Mouse (Mus musculus) midbrain, embryonic 13.5 days (tissue): ENCODE data around the gene Gpr153. TPM values are rescaled to one million over a fixed set of nuclear protein-coding genes. Genes with fewer than 3 reads are reported as not detected.
"Not testable (repeated sequence)": the region's sequence is repeated elsewhere in the genome, so short reads cannot be mapped to it uniquely, and the experiment has no call there.

Source experiments
- ATAC-seq: fragments of 200-750 bp; cut with Nextera tagmentation; 2 replicates; pipeline ENCODE4 v1.8.0; 2017; ENCODE audit warnings: mild to moderate bottlenecking, moderate TSS enrichment, moderate library complexity
- H3K27ac ChIP-seq: fragments of 300-500 bp; sonication (generic); 2 replicates; pipeline ENCODE4 v1.5.1; 2015; ENCODE audit warnings: inconsistent platforms, mild to moderate bottlenecking, moderate library complexity
- H3K27me3 ChIP-seq: fragments of 300-500 bp; sonication (generic); 2 replicates; pipeline ENCODE4 v1.6.1; 2015; ENCODE audit warnings: mild to moderate bottlenecking, inconsistent platforms
- H3K36me3 ChIP-seq: fragments of 300-500 bp; sonication (generic); 2 replicates; pipeline ENCODE4 v1.6.1; 2015; ENCODE audit warnings: mild to moderate bottlenecking, inconsistent platforms
- H3K4me1 ChIP-seq: fragments of 300-500 bp; sonication (generic); replicated peaks from 2 replicates; pipeline ENCODE4 v1.6.1; 2015; ENCODE audit warnings: inconsistent platforms
- H3K4me2 ChIP-seq: fragments of 300-500 bp; sonication (generic); replicated peaks from 2 replicates; pipeline ENCODE4 v1.6.1; 2015; ENCODE audit warnings: moderate library complexity, mild to moderate bottlenecking, inconsistent platforms
- H3K4me3 ChIP-seq: fragments of 300-500 bp; sonication (generic); replicated peaks from 2 replicates; pipeline ENCODE4 v1.5.1; 2015; ENCODE audit warnings: mild to moderate bottlenecking, inconsistent platforms
- H3K9ac ChIP-seq: fragments of 300-500 bp; sonication (generic); replicated peaks from 2 replicates; pipeline ENCODE4 v1.6.1; 2015; ENCODE audit warnings: mild to moderate bottlenecking, inconsistent platforms
- H3K9me3 ChIP-seq: fragments of 300-500 bp; sonication (generic); 2 replicates; pipeline ENCODE4 v1.6.1; 2016; ENCODE audit warnings: mild to moderate bottlenecking, inconsistent platforms
- WGBS: fragments of 180-500 bp; shearing (Covaris S2); methylation state at CpG from one replicate; pipeline ENCODE4 v1.1.7; 2015; 5-methylcytosine and 5-hydroxymethylcytosine counted together
- polyA plus RNA-seq: library from polyadenylated mRNA; unstranded; fragments of >200 nt; fragmentation: Nextera tagmentation; extraction: Ambion mirVana; gene quantifications from 2 replicates; pipeline ENCODE4 v1.2.1, GENCODE M21; 2015

The Gpr153 gene
- polyA plus RNA-seq, result 6.0 and 8.1 TPM in 2 replicates

DNA sequence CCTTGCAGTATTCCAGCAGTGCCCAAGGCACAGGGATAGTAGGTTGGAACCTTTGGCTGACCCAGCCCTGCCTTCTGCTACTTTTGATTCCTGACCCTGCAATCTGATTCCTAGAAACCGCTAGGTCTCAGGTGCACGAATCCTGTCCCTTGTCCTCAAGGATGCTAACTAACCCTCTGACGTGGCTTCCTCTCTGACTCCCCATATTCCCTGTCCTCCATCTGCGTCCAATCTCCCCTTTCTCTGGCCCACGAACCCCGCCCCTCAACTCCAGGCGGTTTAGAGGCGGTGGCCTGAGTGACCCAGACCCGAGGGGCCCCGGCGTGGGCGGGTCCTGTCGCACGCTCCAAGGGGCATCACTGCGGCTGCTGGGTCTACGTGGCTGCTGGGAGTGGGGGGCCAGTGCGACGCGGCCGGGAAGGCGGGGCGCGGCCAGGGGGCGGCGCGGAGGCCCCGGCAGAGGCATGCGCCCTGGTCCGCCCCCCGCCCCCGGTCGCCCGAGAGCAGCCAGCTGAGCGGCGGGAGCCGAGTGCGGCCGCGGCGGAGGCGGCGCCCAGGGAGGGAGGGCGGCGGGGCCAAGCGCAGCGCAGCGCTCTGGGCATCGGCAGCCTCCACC is at the start of gene Gpr153:
TSS of gene Gpr153 (plus strand) at position 612 of the 616 bp plus-strand sequence.
- Histone ChIP-seq H3K4me2 (peak within 1 kb of the TSS; percentile 87), H3K27ac (peak within 1 kb of the TSS; percentile 67), H3K27me3 (peaks cover 80% of the 10 kb centered on the region), H3K4me1 (peaks cover 21% of the 10 kb centered on the region), H3K36me3 (no peaks in the 10 kb centered on the region), H3K4me3 (peak within 1 kb of the TSS; percentile 57), H3K9me3 (no peaks in the 10 kb centered on the region), H3K9ac (peak within 1 kb of the TSS; percentile 82)
- WGBS, result 2% methylated on average over 30 of the region's 48 CpGs
- peak; percentile 74 for ATAC-seq

DNA sequence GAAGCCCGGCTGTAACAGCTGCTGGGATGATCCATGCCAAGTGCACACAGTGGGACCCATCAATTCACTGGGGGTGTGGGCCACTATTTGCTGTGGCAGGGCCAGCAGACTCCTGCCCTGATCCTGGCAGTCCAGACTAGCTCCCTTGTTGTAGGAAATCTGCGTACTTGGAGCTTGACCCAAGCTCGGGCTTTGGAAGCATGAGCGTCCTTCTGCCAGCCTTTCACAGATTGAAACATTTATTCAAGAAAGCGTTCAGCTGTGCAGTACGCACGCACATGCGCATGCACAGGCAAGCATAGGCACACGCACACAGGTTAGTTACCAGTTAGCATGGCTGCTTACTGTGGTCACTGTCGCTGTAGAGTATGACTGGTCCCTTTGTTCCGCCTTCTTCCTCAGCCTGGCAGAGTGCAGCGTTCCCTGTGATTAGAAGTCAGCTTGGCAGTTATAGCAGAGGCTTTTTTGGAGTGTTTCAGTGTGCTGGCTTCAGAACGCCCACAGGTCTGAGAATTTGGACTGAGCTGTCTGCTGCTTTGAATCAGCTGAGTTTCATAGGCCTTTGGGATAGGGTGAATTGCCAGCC is 47.0 kb upstream of the Gpr153 start:
- Histone ChIP-seq H3K27me3 (peaks cover 48% of the 10 kb centered on the region), H3K36me3 (peaks cover 34% of the 10 kb centered on the region), H3K4me3 (no peak overlapping the region), H3K4me1 (peaks cover 10% of the 10 kb centered on the region), H3K4me2 (no peak overlapping the region), H3K9me3 (no peaks in the 10 kb centered on the region), H3K27ac (peak overlapping the region; percentile 39; the same call in 1 of the 2 replicates), H3K9ac (no peak overlapping the region)
- 82% methylated on average over 13 of the region's 13 CpGs for WGBS
- no peak for ATAC-seq

DNA sequence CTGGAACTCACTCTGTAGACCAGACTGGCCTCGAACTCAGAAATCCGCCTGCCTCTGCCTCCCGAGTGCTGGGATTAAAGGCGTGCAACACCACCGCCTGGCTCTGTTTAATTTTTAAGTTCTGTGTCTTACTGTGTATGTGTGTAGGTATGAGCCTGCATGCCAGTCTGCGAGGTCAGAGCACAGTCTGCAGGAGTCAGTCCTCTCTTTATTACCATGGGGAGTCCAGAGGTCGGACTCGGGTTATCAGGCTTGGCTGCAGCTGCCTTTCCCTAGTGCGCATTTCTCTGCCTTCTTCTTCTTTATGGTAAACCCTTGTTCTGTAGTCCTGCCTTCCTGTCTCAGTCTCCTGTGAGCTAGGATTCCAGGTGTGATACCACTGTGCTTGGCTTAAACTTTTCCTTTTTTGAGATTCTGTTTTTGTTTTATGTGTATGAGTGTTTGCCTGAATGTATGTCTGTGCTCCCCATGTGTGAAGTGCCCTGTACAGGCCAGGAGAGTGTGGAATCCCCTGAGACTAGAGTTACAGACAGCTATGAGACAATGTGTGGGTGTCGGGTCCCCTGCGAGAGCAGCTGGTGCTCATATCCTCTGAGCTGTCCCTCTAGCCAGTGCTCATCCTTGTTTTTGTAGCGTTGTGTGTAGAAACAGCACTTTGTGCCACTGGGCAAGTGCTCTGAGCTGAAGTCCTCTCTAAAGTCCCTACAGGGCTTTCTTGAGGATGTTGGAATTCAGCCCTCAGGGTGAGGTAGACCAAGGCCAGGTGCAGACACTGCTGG is 46.1 kb upstream of the Gpr153 start:
- Histone ChIP-seq H3K27ac (no peak overlapping the region), H3K4me1 (peaks cover under 1% of the 10 kb centered on the region), H3K27me3 (peaks cover 38% of the 10 kb centered on the region), H3K9me3 (no peaks in the 10 kb centered on the region), H3K4me2 (no peak overlapping the region), H3K4me3 (no peak overlapping the region), H3K9ac (no peak overlapping the region), H3K36me3 (peaks cover 37% of the 10 kb centered on the region)
- 93% methylated on average over 12 of the region's 12 CpGs for WGBS
- ATAC-seq, result no peak

DNA sequence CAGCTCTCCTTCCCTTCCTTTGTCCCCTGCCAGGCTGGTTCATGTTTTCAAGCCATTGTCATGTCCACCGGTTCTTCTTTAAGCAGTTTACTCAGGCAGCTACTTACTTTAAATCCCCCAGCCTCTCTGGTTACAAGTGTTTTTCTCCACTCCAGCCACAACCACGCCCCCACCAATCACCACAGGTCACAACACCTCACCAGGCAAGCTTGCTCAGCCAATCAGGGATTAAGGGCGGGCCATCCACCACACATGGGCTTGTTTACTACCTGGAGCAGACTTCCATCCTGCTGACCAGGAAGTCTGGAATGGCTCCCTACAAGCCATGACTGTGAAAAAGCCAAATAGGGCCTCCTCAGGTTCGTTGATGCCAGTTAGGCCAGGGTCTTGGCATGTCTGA is 43.7 kb upstream of the Gpr153 start:
- not testable (repeated sequence) for H3K9me3 ChIP-seq, H3K27ac ChIP-seq, H3K9ac ChIP-seq, H3K4me2 ChIP-seq, ATAC-seq, H3K4me3 ChIP-seq, H3K4me1 ChIP-seq
- Histone ChIP-seq H3K36me3 (peaks cover 28% of the 10 kb centered on the region), H3K27me3 (peaks cover 15% of the 10 kb centered on the region; the same call in 1 of the 2 replicates)
- 51% methylated on average over 4 of the region's 4 CpGs for WGBS

DNA sequence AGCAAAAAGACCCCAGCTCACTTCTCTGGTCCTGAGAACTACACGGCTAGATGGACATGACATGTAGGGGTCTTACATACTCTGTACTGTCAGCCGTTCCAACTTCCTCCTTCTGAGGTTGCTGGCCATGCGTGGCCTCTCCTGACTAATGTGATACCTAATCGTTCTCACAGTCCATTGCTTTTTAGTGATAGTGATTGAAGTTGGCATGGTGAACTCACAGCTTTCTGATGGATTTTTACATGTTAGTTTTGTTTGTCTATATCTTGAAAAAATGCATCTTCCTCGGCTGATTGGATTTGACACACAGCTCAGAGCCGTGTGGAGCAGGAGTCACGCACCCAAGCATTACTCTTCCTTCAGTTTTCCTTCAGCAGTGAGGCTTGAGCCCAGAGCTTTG is 42.7 kb upstream of the Gpr153 start:
- H3K9ac ChIP-seq, result no peak overlapping the region
- peaks cover 36% of the 10 kb centered on the region for H3K36me3 ChIP-seq
- 87% methylated on average over 7 of the region's 7 CpGs for WGBS
- no peaks in the 10 kb centered on the region; the same call in 1 of the 2 replicates for H3K4me1 ChIP-seq
- H3K4me2 ChIP-seq, result no peak overlapping the region
- H3K27me3 ChIP-seq, result peaks cover 14% of the 10 kb centered on the region; the same call in 1 of the 2 replicates
- H3K27ac ChIP-seq, result no peak overlapping the region
- ATAC-seq, result no peak
- H3K4me3 ChIP-seq, result no peak overlapping the region
- H3K9me3 ChIP-seq, result no peaks in the 10 kb centered on the region

DNA sequence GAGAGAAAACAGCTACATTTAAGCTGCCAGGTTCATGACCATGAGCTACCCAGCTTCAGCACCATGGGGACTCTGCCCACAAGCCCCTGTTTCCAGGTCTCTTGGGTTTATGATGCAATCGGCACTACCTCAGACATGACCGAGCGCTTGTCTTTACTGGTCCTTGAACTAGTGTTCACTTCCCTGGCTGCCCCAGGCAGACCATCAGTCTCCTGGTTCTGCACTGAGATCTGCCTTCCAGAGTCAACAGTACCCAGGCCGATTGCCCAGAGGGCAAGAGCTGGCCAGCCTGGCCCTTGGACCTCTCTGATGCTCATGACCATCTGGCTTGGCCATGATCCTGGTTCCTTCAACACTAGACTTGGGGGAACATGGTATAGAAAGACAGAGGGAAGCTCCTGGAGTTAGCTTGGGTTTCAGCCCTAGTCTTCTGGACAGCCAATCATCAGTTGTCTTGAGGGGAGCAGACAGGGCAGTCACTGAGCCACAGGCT is 41.6 kb upstream of the Gpr153 start:
- Histone ChIP-seq H3K27ac (no peak overlapping the region), H3K9ac (no peak overlapping the region), H3K4me2 (no peak overlapping the region), H3K4me3 (no peak overlapping the region), H3K9me3 (no peaks in the 10 kb centered on the region), H3K4me1 (no peaks in the 10 kb centered on the region), H3K36me3 (peaks cover 46% of the 10 kb centered on the region), H3K27me3 (0 out of 2 replicates have a peak, but pooled peaks cover 3% of the 10 kb centered on the region)
- ATAC-seq, result no peak
- WGBS, result 98% methylated on average over 4 of the region's 4 CpGs

DNA sequence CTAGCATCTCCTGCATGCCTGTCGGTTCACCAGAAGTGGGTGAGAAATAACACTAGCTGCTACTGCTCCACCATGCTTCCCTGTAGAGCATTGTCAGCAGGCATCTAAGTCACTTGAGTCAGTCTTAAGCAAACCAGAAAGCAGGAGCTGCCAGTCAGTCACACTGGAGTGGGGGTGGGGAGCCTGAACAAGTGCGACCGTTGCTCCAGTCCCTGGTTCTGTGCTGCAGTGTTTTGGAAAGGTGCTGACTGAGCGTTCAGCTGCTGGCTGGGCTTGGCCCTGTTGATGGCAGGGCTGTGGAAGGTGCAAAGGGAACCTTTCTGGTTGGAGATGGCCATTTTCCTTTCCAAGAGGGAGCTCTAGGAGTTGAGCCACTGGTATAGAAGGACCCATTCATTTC is 34.1 kb upstream of the Gpr153 start:
- no peak overlapping the region for H3K4me3 ChIP-seq
- WGBS, result 80% methylated on average over 4 of the region's 4 CpGs
- no peak for ATAC-seq
- no peaks in the 10 kb centered on the region for H3K4me1 ChIP-seq
- H3K9ac ChIP-seq, result no peak overlapping the region
- H3K9me3 ChIP-seq, result no peaks in the 10 kb centered on the region
- no peak overlapping the region for H3K27ac ChIP-seq
- H3K36me3 ChIP-seq, result peaks cover 54% of the 10 kb centered on the region
- no peak overlapping the region for H3K4me2 ChIP-seq
- H3K27me3 ChIP-seq, result no peaks in the 10 kb centered on the region

DNA sequence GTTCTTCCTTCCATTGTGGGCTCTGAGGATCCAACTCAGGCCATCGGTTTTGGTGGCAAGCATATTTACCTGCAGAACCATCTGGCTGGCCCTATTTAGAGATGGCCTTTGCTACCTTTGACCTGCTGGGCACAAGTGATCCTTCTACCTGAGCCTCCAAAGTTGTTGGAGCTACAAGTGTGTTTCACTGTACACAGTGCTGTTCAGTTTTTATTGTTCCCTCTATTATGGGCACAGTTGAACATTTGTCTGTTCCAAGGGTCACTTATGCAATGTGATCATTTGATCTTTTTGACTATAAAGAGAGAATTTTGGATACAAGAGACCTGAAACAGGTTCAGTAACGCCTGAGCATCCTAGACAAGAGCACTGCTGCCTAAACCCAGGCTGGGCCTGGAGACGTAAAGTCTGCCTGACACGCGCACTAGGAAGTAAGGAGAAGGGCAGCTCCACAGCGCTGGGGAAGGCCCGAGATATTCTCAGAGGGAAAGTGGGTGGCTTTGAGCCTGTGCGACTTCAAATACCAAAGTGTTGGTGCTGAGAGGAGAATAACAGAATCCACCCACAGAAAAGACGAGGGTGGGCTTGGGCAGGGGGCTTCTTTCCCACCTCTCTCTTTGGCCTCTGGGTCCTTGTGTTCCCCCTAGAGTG is 30.7 kb upstream of the Gpr153 start:
- H3K36me3 ChIP-seq, result peaks cover 30% of the 10 kb centered on the region
- no peaks in the 10 kb centered on the region for H3K9me3 ChIP-seq
- no peak overlapping the region for H3K9ac ChIP-seq
- ATAC-seq, result no peak
- no peak overlapping the region for H3K27ac ChIP-seq
- no peak overlapping the region for H3K4me2 ChIP-seq
- H3K27me3 ChIP-seq, result no peaks in the 10 kb centered on the region
- H3K4me1 ChIP-seq, result 0 out of 2 replicates have a peak, but pooled peaks cover 6% of the 10 kb centered on the region
- WGBS, result 92% methylated on average over 9 of the region's 9 CpGs
- no peak overlapping the region for H3K4me3 ChIP-seq

DNA sequence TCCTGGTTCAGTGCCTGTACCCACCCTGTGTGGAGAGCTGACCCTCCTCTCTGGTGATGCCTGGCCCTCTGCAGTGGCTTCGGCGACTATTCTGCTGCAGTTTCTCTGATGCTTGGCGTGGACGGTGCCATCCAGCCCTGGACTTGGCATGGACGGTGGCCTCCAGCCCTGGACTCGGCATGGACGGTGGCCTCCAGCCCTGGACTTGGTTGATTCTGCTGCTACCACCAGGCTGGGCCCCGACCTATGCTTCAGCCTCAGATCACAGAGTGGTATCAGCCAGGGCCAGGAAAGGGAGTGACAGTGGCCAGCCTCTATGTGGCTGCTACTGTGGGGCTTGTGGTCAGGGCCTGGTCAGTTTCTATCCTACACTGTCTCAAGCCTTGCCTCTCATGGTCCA is 30.1 kb upstream of the Gpr153 start:
- no peak overlapping the region for H3K27ac ChIP-seq
- H3K27me3 ChIP-seq, result no peaks in the 10 kb centered on the region
- ATAC-seq, result no peak
- H3K4me1 ChIP-seq, result 0 out of 2 replicates have a peak, but pooled peaks cover 6% of the 10 kb centered on the region
- peaks cover 24% of the 10 kb centered on the region for H3K36me3 ChIP-seq
- no peak overlapping the region for H3K4me2 ChIP-seq
- H3K4me3 ChIP-seq, result no peak overlapping the region
- no peak overlapping the region for H3K9ac ChIP-seq
- WGBS, result 97% methylated on average over 8 of the region's 8 CpGs
- H3K9me3 ChIP-seq, result no peaks in the 10 kb centered on the region

DNA sequence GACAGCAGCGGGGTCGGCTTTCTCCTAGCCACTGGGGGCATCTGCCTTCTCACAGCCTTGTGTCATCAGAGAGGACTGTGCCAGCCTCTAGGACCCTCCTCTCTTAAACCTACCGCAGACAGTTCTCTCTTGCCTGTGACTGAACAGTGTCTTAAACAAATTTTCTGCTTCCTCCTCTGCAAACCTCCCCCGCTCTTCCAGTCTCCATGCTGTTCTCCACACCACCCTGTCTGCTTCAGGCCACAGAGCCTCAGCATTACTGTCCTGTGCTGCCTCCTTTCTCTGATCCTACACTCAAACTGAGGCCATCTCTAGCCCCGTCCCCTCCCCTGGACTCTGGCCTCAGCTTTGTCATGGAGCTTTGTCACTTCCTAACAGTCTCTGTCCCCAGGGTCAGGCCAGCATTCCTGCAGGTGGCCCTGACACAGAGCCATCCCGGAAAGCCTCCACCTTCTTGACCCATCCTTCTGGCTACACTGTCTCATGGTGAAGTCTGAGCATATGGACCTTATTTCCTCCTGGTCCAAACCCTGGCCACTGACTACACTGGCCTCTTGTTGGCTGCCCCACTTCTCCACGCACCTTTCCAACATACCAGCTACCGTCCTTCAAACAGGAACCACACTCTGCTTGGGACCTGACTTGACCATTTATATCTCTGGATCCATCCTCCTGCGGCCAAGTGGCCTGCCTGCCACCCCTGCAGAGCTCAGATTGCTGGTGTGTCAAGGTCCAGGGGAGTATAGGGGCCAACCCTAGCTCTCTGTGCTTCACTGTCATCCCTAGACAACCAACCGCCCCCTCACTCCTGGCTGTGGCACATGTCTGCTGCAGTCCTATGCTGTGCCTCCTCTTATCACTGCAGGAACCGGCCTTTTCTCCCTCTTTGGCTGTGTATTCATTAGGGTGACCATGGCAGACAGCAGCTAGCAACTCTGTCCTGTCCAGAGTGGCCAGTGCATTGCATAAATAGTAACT is 29.2 kb upstream of the Gpr153 start:
- Histone ChIP-seq H3K9ac (no peak overlapping the region), H3K4me3 (no peak overlapping the region), H3K4me2 (no peak overlapping the region), H3K9me3 (no peaks in the 10 kb centered on the region), H3K4me1 (0 out of 2 replicates have a peak, but pooled peaks cover 6% of the 10 kb centered on the region), H3K36me3 (peaks cover 23% of the 10 kb centered on the region), H3K27me3 (no peaks in the 10 kb centered on the region), H3K27ac (no peak overlapping the region)
- ATAC-seq, result no peak
- WGBS, result 88% methylated on average over 11 of the region's 11 CpGs

DNA sequence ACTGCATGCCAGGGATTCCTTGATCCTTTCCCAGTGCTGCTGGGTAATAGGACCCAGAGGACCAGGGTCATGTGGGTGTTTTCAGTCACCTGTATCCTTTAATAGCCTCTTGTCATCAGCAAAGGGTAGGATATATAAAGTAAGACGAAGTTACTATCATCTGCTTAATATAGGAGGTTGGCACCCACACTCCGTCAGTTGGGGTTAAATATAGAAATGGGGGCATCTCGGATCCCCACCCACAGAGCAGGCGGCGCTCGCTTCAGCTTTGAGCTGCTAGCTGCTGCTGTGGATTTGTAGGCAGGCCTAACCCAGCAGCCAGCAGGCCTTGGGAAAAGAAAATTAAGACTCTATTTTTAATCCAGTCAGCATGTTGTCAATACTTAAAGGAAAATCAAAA is 28.0 kb upstream of the Gpr153 start:
- no peak overlapping the region for H3K9ac ChIP-seq
- no peak overlapping the region for H3K27ac ChIP-seq

More for the DNA sequence above, 28.0 kb upstream of the Gpr153 start:
- Histone ChIP-seq H3K4me3 (no peak overlapping the region), H3K4me1 (0 out of 2 replicates have a peak, but pooled peaks cover 6% of the 10 kb centered on the region), H3K4me2 (no peak overlapping the region), H3K36me3 (peaks cover 12% of the 10 kb centered on the region), H3K9me3 (no peaks in the 10 kb centered on the region), H3K27me3 (no peaks in the 10 kb centered on the region)
- ATAC-seq, result no peak
- WGBS, result 83% methylated on average over 6 of the region's 6 CpGs
